Mouse (Mus musculus) cerebral cortex, adult 2 months (tissue): ENCODE results near the gene Gpr15.

Source experiments
- WGBS: fragments of 180-500 bp; shearing (Covaris S2); methylation state at CpG from one replicate; pipeline ENCODE4 v1.1.7; 2018; 5-methylcytosine and 5-hydroxymethylcytosine counted together

Gpr15 gene

DNA sequence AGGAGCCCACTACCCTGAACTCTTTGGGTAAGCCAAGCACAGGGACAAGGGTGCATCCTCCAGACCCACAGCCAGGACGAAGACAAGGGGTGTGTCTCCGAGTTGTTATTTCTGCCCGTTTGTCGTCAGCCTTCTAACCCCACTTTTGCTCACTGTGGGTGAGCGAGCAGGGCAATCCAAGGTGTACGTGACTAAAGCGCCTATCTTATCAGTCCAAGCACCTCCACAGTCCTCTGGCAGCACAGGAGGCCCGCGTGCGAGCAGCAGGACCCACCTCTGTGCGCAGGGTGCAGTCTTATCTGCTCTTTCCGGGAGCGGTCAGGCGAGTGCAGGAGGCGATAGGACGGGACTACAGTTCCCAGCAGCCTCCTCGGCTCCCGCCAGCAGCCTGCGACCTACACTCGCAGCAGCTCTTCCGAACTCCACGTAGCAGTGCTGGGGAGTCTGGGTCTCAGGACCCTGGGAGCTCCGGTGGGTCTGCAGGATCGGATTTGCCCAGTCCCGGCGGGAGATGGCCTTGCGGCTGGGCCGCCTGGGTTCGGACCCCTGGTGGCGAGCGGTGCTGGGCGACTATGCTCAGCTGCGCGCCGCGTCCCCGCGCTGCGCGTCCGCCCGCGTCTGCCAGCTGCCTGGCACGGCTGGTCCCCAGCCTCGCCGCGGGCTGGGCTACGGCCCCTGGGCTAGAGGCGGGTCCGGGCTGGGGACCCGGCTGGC is 48.8 kb downstream of the Gpr15 start, which contains the start of gene Cpox:
TSS of gene Cpox (plus strand) at position 376 of the 714 bp plus-strand sequence.
- under 1% methylated on average over 51 of the region's 51 CpGs for WGBS

DNA sequence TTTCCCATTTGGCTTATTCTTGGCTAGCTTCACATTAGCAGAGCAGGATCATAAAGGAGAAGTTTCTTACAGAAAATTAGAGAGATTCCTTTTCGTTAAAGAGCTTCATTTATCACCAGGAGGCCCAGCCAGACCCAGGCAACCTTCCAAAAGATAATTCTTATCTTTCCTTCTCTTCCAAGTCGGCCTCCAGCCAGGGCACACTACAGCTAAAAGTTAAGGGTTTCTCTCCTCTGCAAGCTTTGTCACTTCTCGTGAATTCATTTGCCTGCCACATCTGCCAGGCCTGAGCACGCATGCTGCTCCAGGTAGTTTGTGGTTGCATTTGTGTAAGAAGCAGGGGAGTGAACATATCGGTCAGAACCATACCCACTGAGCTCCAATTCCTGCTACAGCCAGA is 49.6 kb downstream of the Gpr15 start:
- 34% methylated on average over 5 of the region's 5 CpGs for WGBS

DNA sequence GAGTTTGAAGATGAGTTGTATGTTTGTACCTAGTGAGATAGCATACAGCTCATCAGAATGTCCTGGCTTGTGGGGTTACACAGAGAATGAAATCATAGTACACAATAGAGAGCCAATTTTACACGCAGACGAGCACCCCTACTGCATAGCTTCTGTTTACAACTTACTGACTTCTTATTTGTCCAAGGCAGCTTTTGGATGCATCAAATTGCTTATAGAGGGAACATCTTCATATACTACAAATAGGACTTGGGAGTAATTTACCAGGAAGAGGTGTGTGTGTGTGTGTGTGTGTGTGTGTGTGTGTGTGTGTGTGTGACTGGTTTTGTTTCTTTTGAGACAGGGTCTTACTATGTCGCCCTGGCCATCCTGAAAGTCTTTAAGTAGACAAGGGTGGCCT is 50.3 kb downstream of the Gpr15 start:
- WGBS, result 77% methylated on average over 3 of the region's 3 CpGs
